Mouse (Mus musculus) cerebellum, adult (tissue): Measurements from ENCODE around the gene Pa2g4.
A peak's percentile ranks its signal among the peaks of the same experiment; 100 is the strongest.
"Not testable (repeated sequence)": the region's sequence is repeated elsewhere in the genome, so short reads cannot be mapped to it uniquely, and the experiment has no call there.

ENCODE experiments used
- ATAC-seq: cut with Nextera tagmentation; 2 replicates; pipeline ENCODE4 v1.9.2; 2017; ENCODE audit warnings: mild to moderate bottlenecking, moderate library complexity, mixed read lengths; ENCODE audit not compliant: insufficient number of reproducible peaks, low FRiP score, low TSS enrichment

Gene Pa2g4

GRCm38 (mm10) chr10:128565788-128566531, at the start of gene Pa2g4:
Gene Pa2g4, minus strand, starts transcription at chr10:128565987.
- peak; percentile 97 for ATAC-seq

GRCm38 (mm10) chr10:128614934-128615333, 49.1 kb upstream of the Pa2g4 start:
- ATAC-seq = no peak

GRCm38 (mm10) chr10:128613820-128614219, 48.0 kb upstream of the Pa2g4 start:
- ATAC-seq = not testable (repeated sequence)

- no peak for ATAC-seq
These were observed 47.3 kb upstream of the Pa2g4 start for GRCm38 (mm10) chr10:128613154-128613440.

- peak; percentile 80 for ATAC-seq
These were observed 46.8 kb upstream of the Pa2g4 start for GRCm38 (mm10) chr10:128612433-128613153.

GRCm38 (mm10) chr10:128606483-128606882, 40.7 kb upstream of the Pa2g4 start:
- no peak for ATAC-seq

GRCm38 (mm10) chr10:128602470-128603128, 36.8 kb upstream of the Pa2g4 start:
- ATAC-seq = no peak

- no peak for ATAC-seq
These were observed 35.7 kb upstream of the Pa2g4 start for GRCm38 (mm10) chr10:128601499-128601898.

GRCm38 (mm10) chr10:128598476-128598875, 32.7 kb upstream of the Pa2g4 start:
- no peak for ATAC-seq

- ATAC-seq = no peak
These were observed 27.0 kb upstream of the Pa2g4 start for GRCm38 (mm10) chr10:128592797-128593196.

GRCm38 (mm10) chr10:128591436-128591835, 25.6 kb upstream of the Pa2g4 start:
- ATAC-seq = no peak

GRCm38 (mm10) chr10:128590193-128590690, 24.5 kb upstream of the Pa2g4 start:
- ATAC-seq = peak; percentile 43; the same call in 1 of the 2 replicates

GRCm38 (mm10) chr10:128589464-128590192, 23.8 kb upstream of the Pa2g4 start, which contains the start of gene Erbb3:
Gene Erbb3, minus strand, starts transcription at chr10:128589652.
- ATAC-seq = no peak

- no peak for ATAC-seq
These were observed 23.1 kb upstream of the Pa2g4 start for GRCm38 (mm10) chr10:128588775-128589463.

GRCm38 (mm10) chr10:128588136-128588535, 22.3 kb upstream of the Pa2g4 start:
- no peak for ATAC-seq

- ATAC-seq = no peak
These were observed 21.9 kb upstream of the Pa2g4 start for GRCm38 (mm10) chr10:128587697-128588096.

GRCm38 (mm10) chr10:128587120-128587519, 21.3 kb upstream of the Pa2g4 start:
- no peak for ATAC-seq

- no peak for ATAC-seq
These were observed 20.8 kb upstream of the Pa2g4 start for GRCm38 (mm10) chr10:128586546-128586945.

GRCm38 (mm10) chr10:128584386-128584785, 18.6 kb upstream of the Pa2g4 start:
- ATAC-seq = no peak

- peak; percentile 49; the same call in 1 of the 2 replicates for ATAC-seq
These were observed 17.9 kb upstream of the Pa2g4 start for GRCm38 (mm10) chr10:128583644-128584043.
